Mouse (Mus musculus) C2C12 (cell line): ENCODE results near the gene Awat1. TPM values are rescaled to one million over a fixed set of nuclear protein-coding genes. Genes with fewer than 3 reads are reported as not detected.

Source experiments
- H3K27me3 ChIP-seq: one replicate; pipeline ENCODE4 v1.6.1; 2011; ENCODE audit not compliant: control insufficient read depth, insufficient read depth, insufficient read length
- H3K36me3 ChIP-seq: one replicate; pipeline ENCODE4 v1.6.1; 2011; ENCODE audit not compliant: control insufficient read depth, insufficient read depth
- H3K4me3 ChIP-seq: one replicate; pipeline ENCODE4 v1.5.1; 2011; ENCODE audit warnings: mild to moderate bottlenecking, control low read depth; ENCODE audit not compliant: poor library complexity, insufficient read depth, severe bottlenecking
- H3K79me2 ChIP-seq: one replicate; pipeline ENCODE4 v1.6.1; 2011; ENCODE audit not compliant: control insufficient read depth, insufficient read depth
- H3K79me3 ChIP-seq: one replicate; pipeline ENCODE4 v1.6.1; 2011; ENCODE audit warnings: low read depth, control low read depth
- H3ac ChIP-seq: one replicate; pipeline ENCODE3; 2011; ENCODE audit warnings: low read depth; ENCODE audit not compliant: control insufficient read depth, insufficient read length
- CEBPB ChIP-seq: IDR thresholded peaks from one replicate; pipeline ENCODE4 v1.6.1; 2011; ENCODE audit warnings: low read depth, mild to moderate bottlenecking, control low read depth, moderate library complexity
- CTCF ChIP-seq: IDR thresholded peaks from one replicate; pipeline ENCODE4 v1.5.1; 2011; ENCODE audit not compliant: control insufficient read depth, insufficient read depth, insufficient read length
- FOSL1 ChIP-seq: IDR thresholded peaks from one replicate; pipeline ENCODE4 v1.8.0; 2011; ENCODE audit warnings: mild to moderate bottlenecking, low read length; ENCODE audit not compliant: poor library complexity, insufficient read depth, severe bottlenecking
- MAX ChIP-seq: IDR thresholded peaks from one replicate; pipeline ENCODE4 v1.6.1; 2011; ENCODE audit warnings: mild to moderate bottlenecking, control low read depth
- MYOD1 ChIP-seq: IDR thresholded peaks from one replicate; pipeline ENCODE4 v1.6.1; 2011; ENCODE audit warnings: low read depth; ENCODE audit not compliant: control insufficient read depth, insufficient read length
- MYOG ChIP-seq: IDR thresholded peaks from one replicate; pipeline ENCODE4 v1.6.1; 2011; ENCODE audit not compliant: control insufficient read depth, insufficient read length; ENCODE audit errors: extremely low read depth
- USF1 ChIP-seq: IDR thresholded peaks from one replicate; pipeline ENCODE4 v1.6.1; 2011; ENCODE audit warnings: low read depth, mild to moderate bottlenecking, control low read depth, moderate library complexity
- long read RNA-seq, 2 experiments: library from polyadenylated mRNA; unstranded; transcript quantifications; one replicate each; pipeline ENCODE4 v2.0.0; 2019 to 2020
- polyA plus RNA-seq: library from polyadenylated mRNA; unstranded; fragments of >200 nt; fragmentation: generic; extraction: Trizol; gene quantifications from one replicate; pipeline ENCODE4 v1.2.1, GENCODE M21; 2012; ENCODE audit warnings: missing spikeins

The Awat1 gene
- polyA plus RNA-seq: not detected
- long read RNA-seq, experiment 1: 0 reads
- long read RNA-seq, experiment 2: 0 reads

DNA sequence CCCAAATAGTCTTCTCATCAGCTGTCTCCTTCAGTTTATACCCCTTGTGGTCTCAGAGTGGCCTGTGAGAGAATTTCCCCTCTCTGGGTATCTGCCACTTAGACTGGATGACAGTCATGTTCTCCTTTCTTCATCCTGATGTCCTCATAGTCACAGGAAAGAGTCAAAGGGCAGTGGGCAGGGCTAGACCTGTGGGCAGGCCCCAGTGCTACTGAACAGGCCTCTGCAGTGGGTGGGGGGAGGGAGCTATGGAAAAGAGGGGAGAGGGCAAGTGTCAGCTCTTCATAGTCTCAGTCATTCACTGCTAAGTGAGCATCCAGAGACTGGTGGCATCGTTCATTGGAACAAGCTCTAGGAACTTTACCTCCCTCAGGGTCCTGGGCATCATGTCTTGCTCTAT is at the start of gene Awat1:
Awat1 (plus strand) TSS at position 301 of the 400 bp plus-strand sequence.
- Histone ChIP-seq H3K27me3 (no peaks in the 10 kb centered on the region), H3K4me3 (no peak within 1 kb of the TSS), H3K79me2 (no peaks in the 10 kb centered on the region), H3ac (no peak within 1 kb of the TSS), H3K36me3 (no peaks in the 10 kb centered on the region), H3K79me3 (no peaks in the 10 kb centered on the region)
- TF ChIP-seq MYOG (no peak), MYOD1 (no peak), MAX (no peak)

DNA sequence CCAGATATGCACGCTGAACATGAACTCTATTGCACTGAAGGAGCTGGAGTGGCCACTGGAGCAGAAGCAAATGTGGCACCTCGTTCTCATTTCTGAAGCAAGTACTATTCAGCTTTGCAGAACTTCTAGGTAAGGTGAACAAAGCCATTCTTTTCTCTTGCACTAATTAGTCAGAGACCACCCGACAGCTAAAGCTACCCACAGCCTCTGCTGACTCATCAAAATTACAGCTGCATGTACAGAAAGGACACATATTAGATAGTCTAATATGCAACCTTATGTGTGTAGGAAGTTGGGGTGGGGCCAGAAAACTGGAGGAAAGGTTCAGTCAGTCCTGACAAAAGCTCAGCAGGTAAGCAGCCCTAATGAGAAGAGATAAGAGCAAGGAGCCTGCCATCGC is 47.6 kb upstream of the Awat1 start, which contains the start of gene Dgat2l6:
Dgat2l6 (plus strand) TSS at position 368 of the 400 bp plus-strand sequence.
- no peak within 1 kb of the TSS for H3K4me3 ChIP-seq
- no peaks in the 10 kb centered on the region for H3K36me3 ChIP-seq
- no peaks in the 10 kb centered on the region for H3K79me2 ChIP-seq
- H3K27me3 ChIP-seq: no peaks in the 10 kb centered on the region
- TF ChIP-seq MAX (no peak), USF1 (no peak)
- no peak within 1 kb of the TSS for H3ac ChIP-seq
- H3K79me3 ChIP-seq: no peaks in the 10 kb centered on the region

GRCm38 (mm10) chrX:100556026-100556425 is 16.0 kb upstream of the Awat1 start:
- H3K36me3 ChIP-seq: no peaks in the 10 kb centered on the region
- no peaks in the 10 kb centered on the region for H3K79me3 ChIP-seq
- no peak overlapping the region for H3ac ChIP-seq
- no peaks in the 10 kb centered on the region for H3K79me2 ChIP-seq
- no peak overlapping the region for H3K4me3 ChIP-seq
- no peaks in the 10 kb centered on the region for H3K27me3 ChIP-seq
- no peak for TF ChIP-seq CTCF
- no peak for TF ChIP-seq MYOD1
- TF ChIP-seq MYOG: no peak
- no peak for TF ChIP-seq CEBPB
- no peak for TF ChIP-seq MAX
- TF ChIP-seq FOSL1: no peak
- no peak for TF ChIP-seq USF1

GRCm38 (mm10) chrX:100565696-100566095 is 6.4 kb upstream of the Awat1 start:
- Histone ChIP-seq H3K36me3 (no peaks in the 10 kb centered on the region), H3ac (no peak overlapping the region), H3K79me2 (no peaks in the 10 kb centered on the region), H3K79me3 (no peaks in the 10 kb centered on the region), H3K27me3 (no peaks in the 10 kb centered on the region), H3K4me3 (no peak overlapping the region)
- no peak for TF ChIP-seq MYOD1

DNA sequence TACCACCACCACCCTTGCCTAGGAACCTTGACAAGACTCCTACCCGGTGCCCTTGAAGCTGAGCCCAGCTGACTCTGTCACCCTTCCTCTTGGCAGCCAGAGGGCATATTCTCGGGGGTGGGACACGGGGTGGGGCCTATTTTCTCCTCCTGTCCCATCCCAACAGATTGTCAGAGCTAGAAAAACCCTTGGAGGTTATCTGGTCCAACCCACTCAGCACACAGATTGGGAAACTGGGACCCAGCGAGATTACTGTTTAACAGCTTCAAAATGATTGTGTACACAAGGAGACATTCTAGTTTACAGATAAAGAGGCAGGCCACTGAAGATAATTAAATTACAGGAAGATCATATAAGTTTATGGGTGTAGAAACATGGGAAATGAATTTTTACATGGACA is 22.7 kb downstream of the Awat1 start, which contains the start of gene P2ry4:
P2ry4 (minus strand) TSS at position 79 of the 400 bp plus-strand sequence.
- TF ChIP-seq CEBPB: no peak
- TF ChIP-seq MYOD1: no peak
- no peak for TF ChIP-seq MAX
- TF ChIP-seq CTCF: no peak
- H3K4me3 ChIP-seq: no peak within 1 kb of the TSS
- no peaks in the 10 kb centered on the region for H3K36me3 ChIP-seq
- no peak within 1 kb of the TSS for H3ac ChIP-seq
- H3K27me3 ChIP-seq: peaks cover 5% of the 10 kb centered on the region
- no peaks in the 10 kb centered on the region for H3K79me3 ChIP-seq
- H3K79me2 ChIP-seq: no peaks in the 10 kb centered on the region

DNA sequence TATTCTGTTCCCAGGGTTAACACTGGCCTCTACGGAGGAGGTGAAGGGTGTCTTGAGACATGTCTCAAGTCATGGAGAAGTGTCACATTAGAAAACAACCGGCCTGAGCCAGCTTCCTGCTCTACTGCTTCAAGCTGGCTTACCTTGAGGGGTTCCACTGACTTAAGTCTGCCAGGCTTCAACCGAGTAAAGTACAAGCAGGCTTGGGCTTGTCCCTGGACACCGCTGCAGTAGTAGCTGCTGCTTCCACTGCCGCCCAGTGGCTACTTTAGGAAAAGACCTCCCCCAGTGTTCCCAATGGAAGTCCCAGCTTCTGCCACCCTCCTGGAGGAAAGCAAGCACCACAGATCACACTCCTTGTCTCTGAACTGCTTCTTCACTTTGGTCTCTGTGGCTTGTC is 25.4 kb downstream of the Awat1 start:
- no peak for TF ChIP-seq CTCF
- TF ChIP-seq USF1: no peak
- no peak for TF ChIP-seq MYOG
- no peak for TF ChIP-seq MYOD1
- no peak for TF ChIP-seq MAX
- no peak for TF ChIP-seq FOSL1
- TF ChIP-seq CEBPB: no peak
- H3K79me2 ChIP-seq: no peaks in the 10 kb centered on the region
- peaks cover 5% of the 10 kb centered on the region for H3K27me3 ChIP-seq
- H3K4me3 ChIP-seq: no peak overlapping the region
- H3K36me3 ChIP-seq: no peaks in the 10 kb centered on the region
- H3ac ChIP-seq: no peak overlapping the region
- no peaks in the 10 kb centered on the region for H3K79me3 ChIP-seq

- Histone ChIP-seq H3K4me3 (no peak overlapping the region), H3K27me3 (no peaks in the 10 kb centered on the region)
These were observed 27.7 kb downstream of the Awat1 start for GRCm38 (mm10) chrX:100599755-100600154.

More at GRCm38 (mm10) chrX:100599755-100600154, 27.7 kb downstream of the Awat1 start:
- H3ac ChIP-seq: no peak overlapping the region
- no peaks in the 10 kb centered on the region for H3K79me2 ChIP-seq
- H3K36me3 ChIP-seq: no peaks in the 10 kb centered on the region
- no peak for TF ChIP-seq USF1
- no peak for TF ChIP-seq MYOG
- TF ChIP-seq MYOD1: no peak
- TF ChIP-seq FOSL1: no peak
- TF ChIP-seq CEBPB: no peak
- no peak for TF ChIP-seq CTCF
- TF ChIP-seq MAX: no peak
- H3K79me3 ChIP-seq: no peaks in the 10 kb centered on the region
